Mouse (Mus musculus) regulatory T cell (primary cell): ENCODE results near the gene Cttnbp2nl.

ENCODE experiments used
- in situ Hi-C: fragments of 300-600 bp; cut with MboI, MseI; formaldehyde crosslinking; loops from one replicate; pipeline ENCODE4 v1.15.1; 2025; ENCODE audit warnings: high pct_unique_total_duplicates

Cttnbp2nl gene

GRCm38 (mm10) chr3:105016204-105016603 is 36.7 kb downstream of the Cttnbp2nl start:
- in situ Hi-C loops: no loop called here

- in situ Hi-C loops: no loop called here
These were observed 38.0 kb downstream of the Cttnbp2nl start for GRCm38 (mm10) chr3:105014908-105015307.

- in situ Hi-C loops: no loop called here
These were observed 40.1 kb downstream of the Cttnbp2nl start for GRCm38 (mm10) chr3:105012696-105013313.

- in situ Hi-C loops: no loop called here
These were observed 41.1 kb downstream of the Cttnbp2nl start for GRCm38 (mm10) chr3:105011883-105012282.

GRCm38 (mm10) chr3:105010681-105011339 is 42.1 kb downstream of the Cttnbp2nl start:
- in situ Hi-C loops: no loop called here

GRCm38 (mm10) chr3:105008070-105008469 is 44.9 kb downstream of the Cttnbp2nl start:
- in situ Hi-C loops: no loop called here

GRCm38 (mm10) chr3:105006101-105006500 is 46.8 kb downstream of the Cttnbp2nl start:
- in situ Hi-C loops: no loop called here

GRCm38 (mm10) chr3:105005561-105006065 is 47.3 kb downstream of the Cttnbp2nl start:
- in situ Hi-C loops: no loop called here

- in situ Hi-C loops: no loop called here
These were observed 47.9 kb downstream of the Cttnbp2nl start for GRCm38 (mm10) chr3:105005011-105005410.

GRCm38 (mm10) chr3:105003960-105004463 is 48.9 kb downstream of the Cttnbp2nl start:
- in situ Hi-C loops: no loop called here

DNA sequence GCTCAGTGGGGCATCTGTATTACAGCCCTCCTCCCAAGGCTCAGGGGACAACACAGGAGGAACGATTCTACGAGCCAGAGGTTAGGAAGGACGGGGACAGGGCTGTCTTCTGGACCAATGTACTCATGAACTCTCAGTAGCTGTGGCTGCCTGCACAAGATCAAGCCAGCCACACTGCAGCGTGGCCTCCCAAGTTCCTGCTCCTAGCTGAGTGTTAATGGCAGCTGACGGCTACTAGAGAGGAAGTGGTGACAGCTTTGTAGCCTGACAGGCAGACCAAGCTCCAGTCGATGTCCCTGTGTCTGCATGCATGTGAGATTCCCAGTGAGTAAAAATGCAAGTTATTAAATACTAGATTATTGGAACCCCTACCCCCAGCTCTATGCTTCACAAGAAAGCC is 51.6 kb downstream of the Cttnbp2nl start:
- in situ Hi-C loops: no loop called here

DNA sequence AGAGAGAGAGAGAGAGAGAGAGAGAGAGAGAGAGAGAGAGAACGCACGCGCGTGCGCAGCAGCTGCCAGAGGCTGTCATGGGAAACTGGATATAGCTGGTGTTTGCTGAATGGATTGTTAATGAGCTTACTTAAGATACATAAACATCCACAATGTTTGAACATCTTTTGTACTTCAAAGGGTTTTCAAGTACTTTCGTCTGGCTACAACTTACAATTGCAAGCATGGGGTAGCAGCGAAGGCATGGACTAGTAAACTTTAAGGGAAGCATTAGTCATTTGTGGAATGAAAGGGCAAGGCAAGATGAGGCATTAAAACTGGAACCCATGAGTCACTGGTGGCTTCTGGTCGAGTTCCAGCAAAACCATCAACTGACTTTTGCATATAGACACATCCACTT is 52.4 kb downstream of the Cttnbp2nl start:
- in situ Hi-C loops: no loop called here

GRCm38 (mm10) chr3:104997563-104997962 is 55.4 kb downstream of the Cttnbp2nl start:
- in situ Hi-C loops: no loop called here

GRCm38 (mm10) chr3:104995707-104996106 is 57.2 kb downstream of the Cttnbp2nl start:
- in situ Hi-C loops: no loop called here

DNA sequence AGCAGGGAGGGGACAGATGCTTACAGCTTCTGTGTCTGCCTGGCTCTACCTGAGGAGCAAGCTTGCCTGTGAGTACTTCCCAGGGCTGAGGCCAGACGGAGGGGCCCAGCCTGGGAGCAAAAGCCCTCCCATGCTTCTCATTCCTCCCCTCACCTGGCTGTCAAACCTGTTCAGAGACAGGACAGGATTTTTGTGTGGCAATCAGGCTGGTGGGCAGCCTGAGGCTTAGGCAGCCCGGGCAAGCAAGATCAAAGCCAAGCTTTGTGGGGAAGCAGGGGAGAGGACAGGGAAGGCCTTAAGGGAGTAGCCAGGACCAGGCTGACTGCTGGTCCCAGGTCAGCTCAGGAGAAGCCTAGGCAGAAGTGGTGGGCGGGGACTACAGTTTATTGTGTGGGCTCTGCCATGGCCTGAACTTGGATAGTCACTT is 58.5 kb downstream of the Cttnbp2nl start:
- in situ Hi-C loops: loop anchor here (5.0 kb wide), 1 partner anchor 68 kb away; no protein-coding TSS in a partner anchor

GRCm38 (mm10) chr3:104993800-104994199 is 59.1 kb downstream of the Cttnbp2nl start:
- in situ Hi-C loops: loop anchor here (5.0 kb wide), 1 partner anchor 69 kb away; no protein-coding TSS in a partner anchor

DNA sequence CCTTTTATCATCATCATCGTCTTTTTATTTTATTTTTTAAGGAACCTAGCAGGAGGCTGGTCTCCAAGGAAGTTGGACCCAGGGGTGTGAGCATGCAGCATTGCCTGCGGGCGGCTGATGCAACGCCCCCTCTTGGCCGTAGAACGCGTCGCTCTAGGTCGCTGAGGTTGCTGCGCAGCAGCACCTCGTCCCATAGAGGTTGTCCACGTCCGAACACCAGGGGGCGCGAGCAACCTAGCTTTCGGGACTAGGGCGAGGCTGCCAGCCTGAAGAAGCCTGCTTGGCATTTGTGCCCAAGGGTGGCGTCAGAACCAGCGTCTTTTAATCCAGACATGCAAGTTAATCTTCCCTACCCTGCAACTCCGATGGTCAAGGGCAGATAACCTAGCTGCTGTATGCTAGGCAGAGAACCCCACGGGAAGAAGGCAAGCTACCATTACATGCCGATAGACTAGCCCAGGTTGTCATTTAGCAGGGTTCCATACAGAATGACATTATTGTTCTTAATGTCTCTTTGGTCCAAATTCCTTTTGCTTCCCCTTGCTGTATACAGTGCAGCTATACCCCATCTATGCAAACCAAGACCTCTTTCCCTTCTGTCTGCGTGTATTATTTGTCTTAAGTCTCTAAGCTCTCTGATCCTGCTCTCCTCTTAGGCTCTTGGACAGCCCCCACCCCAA is 60.1 kb downstream of the Cttnbp2nl start:
- in situ Hi-C loops: loop anchor here (5.0 kb wide), 1 partner anchor 69 kb away; no protein-coding TSS in a partner anchor

DNA sequence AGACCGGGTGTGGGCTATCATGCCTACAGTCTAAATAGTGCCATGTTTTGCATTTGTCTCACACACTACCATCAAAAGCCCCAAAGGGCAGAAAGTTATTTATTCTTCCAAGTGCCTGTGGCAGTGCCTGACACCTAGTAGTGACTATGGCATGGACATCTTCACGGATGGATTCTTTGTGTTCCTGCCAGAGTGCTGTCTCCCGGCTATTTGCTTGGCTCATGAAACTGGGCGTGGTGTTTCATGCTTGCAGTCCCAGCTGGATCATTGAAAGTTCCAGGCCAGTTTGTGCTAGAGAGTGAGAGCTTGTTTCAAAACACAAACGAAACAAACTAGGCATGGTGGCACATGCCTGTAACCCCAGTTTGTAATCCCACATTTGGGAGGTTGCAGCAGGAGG is 61.2 kb downstream of the Cttnbp2nl start:
- in situ Hi-C loops: loop anchor here (5.0 kb wide), 1 partner anchor 71 kb away; no protein-coding TSS in a partner anchor

DNA sequence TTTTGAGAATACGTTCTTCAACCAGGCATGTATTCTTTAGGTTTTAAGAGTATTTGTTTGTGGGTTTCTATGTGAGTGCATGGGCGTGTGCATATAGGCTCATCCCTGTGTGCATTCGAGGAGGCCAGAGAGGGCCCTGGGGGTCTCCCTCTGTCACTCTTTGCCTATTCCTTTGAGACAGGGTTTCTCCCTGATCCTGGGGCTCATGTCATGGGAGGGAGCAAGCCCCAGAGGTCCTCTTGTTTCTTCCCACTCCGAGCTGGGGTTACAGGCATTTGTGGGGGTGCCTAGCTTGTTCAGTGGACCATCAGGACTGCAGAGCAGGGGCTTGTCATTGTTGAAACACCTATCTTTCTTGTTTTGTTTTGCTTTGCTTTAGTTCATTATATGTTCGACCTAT is 65.1 kb downstream of the Cttnbp2nl start:
- in situ Hi-C loops: no loop called here

DNA sequence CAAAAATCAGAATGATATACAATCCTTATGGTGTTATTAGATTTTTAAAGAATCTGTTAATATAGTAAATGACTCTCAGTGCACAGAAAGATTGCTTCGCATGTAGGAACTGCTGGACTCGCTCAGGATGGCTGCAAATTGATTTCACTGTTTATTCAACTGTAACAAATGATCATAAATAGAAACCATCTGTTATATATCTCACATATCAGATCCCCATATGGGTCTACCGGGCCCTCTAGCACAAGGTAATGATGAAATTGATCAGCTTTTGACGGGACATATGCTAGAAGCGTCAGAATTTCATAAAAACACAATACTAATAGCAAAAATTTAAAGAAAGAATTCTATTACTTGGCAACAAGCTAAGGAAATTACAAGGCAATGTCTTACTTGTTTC is 73.2 kb downstream of the Cttnbp2nl start:
- in situ Hi-C loops: no loop called here

- in situ Hi-C loops: loop anchor here (5.0 kb wide), 1 partner anchor 185 kb away; the partner anchor contains the start of genes Fam19a3 and Ppm1j
These were observed 85.2 kb downstream of the Cttnbp2nl start for GRCm38 (mm10) chr3:104967548-104968300.
